Mouse (Mus musculus) E14TG2a.4 (cell line): ENCODE measurements at regions not wholly inside any gene's neighbourhood (a gene's known extent, or its start where the extent isn't known, plus 50 kb on each side); places are given as distances from the start of the nearest gene placed in this dataset.

Source experiments
- CTCF ChIP-seq: conservative IDR thresholded peaks from 2 replicates; pipeline ENCODE4 v1.5.1; 2014; ENCODE audit warnings: low read length
- NANOG ChIP-seq: IDR thresholded peaks from 2 replicates; pipeline ENCODE4 v1.6.1; 2014; ENCODE audit warnings: borderline replicate concordance, low read length, mixed read lengths
- POU5F1 ChIP-seq: IDR thresholded peaks from 2 replicates; pipeline ENCODE4 v1.6.1; 2014; ENCODE audit warnings: low read length, borderline replicate concordance

DNA sequence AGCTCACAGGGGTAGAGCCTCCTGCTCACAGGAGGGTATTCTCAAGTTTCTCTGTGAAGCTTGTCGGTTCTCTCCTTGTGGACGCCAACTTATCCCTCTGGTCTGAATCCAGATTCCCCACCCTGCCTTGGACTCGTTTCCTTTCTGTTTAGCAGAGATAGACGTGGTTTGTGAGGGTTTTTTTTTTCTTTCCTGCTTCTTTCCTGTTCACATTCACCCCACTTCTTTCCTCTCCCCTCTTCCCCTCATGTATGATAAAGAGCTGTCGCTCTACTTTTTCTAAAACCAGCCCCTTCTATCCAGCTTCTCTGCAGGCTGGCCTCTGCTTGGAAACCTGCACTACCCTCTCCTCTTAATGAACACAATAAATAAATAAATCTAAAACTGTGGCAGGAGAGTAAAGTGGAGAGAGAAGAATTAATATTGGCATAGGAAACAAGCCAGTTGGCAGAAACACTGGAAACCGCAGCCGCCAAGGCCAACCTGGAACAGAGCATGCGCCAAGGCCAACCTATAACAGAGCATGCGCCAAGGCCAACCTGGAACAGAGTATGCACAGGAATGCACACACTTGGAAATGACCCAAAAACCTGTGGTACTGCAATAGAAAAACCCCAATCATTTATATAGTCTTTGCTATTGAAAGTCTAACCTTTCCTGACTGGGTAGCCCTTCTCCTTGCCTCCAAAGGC, 126.2 kb upstream of the Arid1b start:
- TF ChIP-seq CTCF (no peak), NANOG (no peak), POU5F1 (no peak)
